10 mouse cellular contexts compared by ENCODE assay signal in the genomic region with DNA sequence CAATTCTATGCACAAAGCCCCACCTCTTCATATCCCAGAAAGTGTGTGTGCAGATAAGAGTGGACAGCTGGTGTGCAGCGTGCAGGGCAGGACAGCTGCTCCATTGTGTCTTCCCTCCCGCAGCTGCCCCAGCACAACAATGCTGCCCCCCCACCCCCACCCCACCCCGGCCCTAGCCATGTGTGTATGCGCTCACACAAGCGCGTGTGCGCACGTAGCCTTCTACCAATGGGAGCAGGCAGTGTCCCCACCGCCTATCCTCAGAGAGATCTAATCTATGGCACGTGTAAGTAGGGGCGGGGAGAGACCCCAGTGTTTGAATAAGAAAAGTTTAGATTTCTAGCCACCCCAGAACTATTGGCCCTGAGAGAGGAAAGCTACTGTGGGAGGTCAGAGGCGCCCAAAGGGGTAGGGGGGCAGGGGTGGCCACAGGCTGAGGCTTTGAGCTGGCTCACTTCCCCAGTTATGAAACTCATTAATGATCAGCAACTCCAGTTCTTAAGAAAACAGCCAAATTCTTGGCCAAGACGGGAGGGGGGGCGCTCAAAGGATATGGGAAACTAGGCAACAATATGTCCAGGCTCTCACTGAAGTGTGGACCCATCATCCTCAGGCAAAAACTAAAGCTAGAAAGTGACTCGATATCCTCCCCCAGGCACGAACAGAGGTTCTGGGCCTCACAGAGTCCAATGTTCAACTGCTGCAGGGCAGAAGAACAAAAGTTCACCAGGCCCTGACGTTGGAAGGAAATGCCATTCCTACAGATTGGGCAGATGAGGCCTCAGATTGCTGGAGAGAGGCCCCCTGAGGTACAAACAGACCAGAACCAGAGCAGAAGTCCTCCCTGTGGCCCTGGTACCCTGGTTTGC. TPM values are rescaled to one million over a fixed set of nuclear protein-coding genes. Genes with fewer than 3 reads are reported as not detected.
DNase-seq lines count a peak whose midpoint lies in the region; ATAC-seq and TF ChIP-seq lines count a peak whose summit lies in the region.
"Had no signal": no experiment of that assay in that cellular context is flagged by ENCODE, and none has a peak within 500 bp of the region (broad histone marks: within the 10 kb centered on the region; RNA-seq: fewer than 3 reads in every experiment).

No protein-coding gene starts in this region.

- WGBS in lung, adult 2 months = 39% methylated on average over 17 of the region's 17 CpGs
- 16% methylated on average over 17 of the region's 17 CpGs for WGBS in hindbrain, embryonic 13.5 days
- WGBS in lung, embryonic 16.5 days = 33% methylated on average over 17 of the region's 17 CpGs
- 37% methylated on average over 17 of the region's 17 CpGs for WGBS in stomach, embryonic 15.5 days

- peak overlapping the region; percentile 97 for H3K9ac ChIP-seq in hindbrain, embryonic 13.5 days
- H3K9ac ChIP-seq in lung, embryonic 16.5 days (ENCODE audit: low read length) = no peak overlapping the region
- no peak overlapping the region for H3K9ac ChIP-seq in stomach, embryonic 15.5 days

- no peaks in the 10 kb centered on the region for H3K4me1 ChIP-seq in lung, adult 2 months (ENCODE audit: control insufficient read depth, insufficient read depth, low read length)
- H3K4me1 ChIP-seq in hindbrain, embryonic 13.5 days (replicated peaks) = peaks cover 58% of the 10 kb centered on the region
- peaks cover 10% of the 10 kb centered on the region for H3K4me1 ChIP-seq in lung, embryonic 16.5 days (replicated peaks; ENCODE audit: control insufficient read depth, insufficient read depth, low read length)
- peaks cover 20% of the 10 kb centered on the region for H3K4me1 ChIP-seq in stomach, embryonic 15.5 days

- H3K27ac ChIP-seq in hindbrain, embryonic 13.5 days = 0 out of 2 replicates have a peak overlapping the region, but pooled peaks have one; percentile 18
- peak overlapping the region; percentile 67; the same call in 1 of the 2 replicates for H3K27ac ChIP-seq in lung, embryonic 16.5 days (ENCODE audit: low read length)
- no peak overlapping the region for H3K27ac ChIP-seq in stomach, embryonic 15.5 days

- no peaks in the 10 kb centered on the region for H3K9me3 ChIP-seq in hindbrain, embryonic 13.5 days
- no peaks in the 10 kb centered on the region for H3K9me3 ChIP-seq in lung, embryonic 16.5 days (ENCODE audit: control insufficient read depth, low read length)
- H3K9me3 ChIP-seq in stomach, embryonic 15.5 days = no peaks in the 10 kb centered on the region
- H3K9me3 ChIP-seq: G1E had no signal

- peaks cover 39% of the 10 kb centered on the region for H3K36me3 ChIP-seq in hindbrain, embryonic 13.5 days
- no peaks in the 10 kb centered on the region for H3K36me3 ChIP-seq in lung, embryonic 16.5 days (ENCODE audit: control insufficient read depth, insufficient read depth, low read length)
- no peaks in the 10 kb centered on the region for H3K36me3 ChIP-seq in stomach, embryonic 15.5 days
- H3K36me3 ChIP-seq: G1E had no signal

- no peak for TF ChIP-seq CTCF in lung, adult 2 months (IDR thresholded peaks at IDR 0.05; ENCODE audit: insufficient read depth, low read length)

- no peak for ATAC-seq in hindbrain, embryonic 13.5 days (ENCODE audit: low FRiP score)
- ATAC-seq in lung, embryonic 16.5 days (ENCODE audit: low read depth) = peak; percentile 41
- 0 out of 2 replicates have a peak, but pooled peaks have one; percentile 28 for ATAC-seq in stomach, embryonic 15.5 days (ENCODE audit: insufficient read depth, low FRiP score, low read depth)

- peak overlapping the region; percentile 44 for H3K4me3 ChIP-seq in lung, adult 2 months (replicated peaks; ENCODE audit: extremely low read depth, low read depth, low read length)
- peak overlapping the region; percentile 85 for H3K4me3 ChIP-seq in hindbrain, embryonic 13.5 days
- no peak overlapping the region for H3K4me3 ChIP-seq in lung, embryonic 16.5 days (ENCODE audit: low read length)
- peak overlapping the region; percentile 63 for H3K4me3 ChIP-seq in stomach, embryonic 15.5 days (replicated peaks)
- H3K4me3 ChIP-seq: erythroblast, embryonic 14.5 days had no signal

- H3K4me2 ChIP-seq in hindbrain, embryonic 13.5 days = peak overlapping the region; percentile 88
- peak overlapping the region; percentile 25 for H3K4me2 ChIP-seq in lung, embryonic 16.5 days (ENCODE audit: low read depth, low read length)
- H3K4me2 ChIP-seq in stomach, embryonic 15.5 days = peak overlapping the region; percentile 99

- no peaks in the 10 kb centered on the region for H3K27me3 ChIP-seq in hindbrain, embryonic 13.5 days
- H3K27me3 ChIP-seq in lung, embryonic 16.5 days (ENCODE audit: control insufficient read depth, insufficient read depth, low read depth, low read length) = peaks cover 28% of the 10 kb centered on the region
- H3K27me3 ChIP-seq in stomach, embryonic 15.5 days (replicated peaks) = peaks cover 9% of the 10 kb centered on the region; the same call in 1 of the 2 replicates

- TF ChIP-seq POLR2A in lung, adult 2 months (IDR thresholded peaks at IDR 0.05; ENCODE audit: borderline replicate concordance, extremely low read depth, low read depth, low read length) = no peak

- DNase-seq in lung, adult 2 months = no peak
- no peak for DNase-seq in lung, postnatal 25 days (ENCODE audit: low spot score)
- DNase-seq in layer of hippocampus, postnatal 25 days (ENCODE audit: extremely low spot score in 1 of 2, low spot score in 1 of 2) = no peak
- no peak for DNase-seq in urinary bladder, postnatal 25 days (ENCODE audit: low spot score)
- no peak for DNase-seq in thymus, postnatal 25 days

RNA-seq across cellular contexts. Expression of a gene that starts 4.5 kb away (rescaled TPM):
- polyA plus RNA-seq in lung, adult 2 months (2012; rRNA removed) = 22.7 and 51.1 TPM in 2 replicates
- 27.1 and 29.7 TPM in 2 replicates for polyA plus RNA-seq in hindbrain, embryonic 13.5 days (2015; fragmentation: Nextera tagmentation; extraction: Ambion mirVana)
- polyA plus RNA-seq in lung, embryonic 16.5 days (2015; fragmentation: Nextera tagmentation; extraction: Ambion mirVana) = 4.4 and 7.1 TPM in 2 replicates
- polyA plus RNA-seq in stomach, embryonic 15.5 days (2015; fragmentation: Nextera tagmentation; extraction: Ambion mirVana) = 14.2 and 16.0 TPM in 2 replicates
- total RNA-seq in layer of hippocampus, postnatal 25 days (2021) = 10 to 100 TPM; 11.6 to 12.8 TPM
- total RNA-seq: G1E had no signal
- polyA plus RNA-seq: G1E had no signal

RNA-seq across cellular contexts. Expression of a gene that starts 23.8 kb away (rescaled TPM):
- polyA plus RNA-seq in lung, adult 2 months (2012; rRNA removed) = 9.9 and 11.5 TPM in 2 replicates
- polyA plus RNA-seq in hindbrain, embryonic 13.5 days (2015; fragmentation: Nextera tagmentation; extraction: Ambion mirVana) = 44.4 and 47.0 TPM in 2 replicates
- 26.1 and 27.4 TPM in 2 replicates for polyA plus RNA-seq in lung, embryonic 16.5 days (2015; fragmentation: Nextera tagmentation; extraction: Ambion mirVana)
- 26.3 and 26.8 TPM in 2 replicates for polyA plus RNA-seq in stomach, embryonic 15.5 days (2015; fragmentation: Nextera tagmentation; extraction: Ambion mirVana)
- total RNA-seq in layer of hippocampus, postnatal 25 days (2021) = 10 to 100 TPM; 42.3 to 45.1 TPM

Comparison
In these comparisons a context has a peak if more than half of its experiments do, and no peak if none do; other contexts are left out.
1. H3K4me2 ChIP-seq: peak in every context shown above with its lines; median percentile 99 in stomach, embryonic 15.5 days; 88 in hindbrain, embryonic 13.5 days; 25 in lung, embryonic 16.5 days.